Mouse (Mus musculus) megakaryocyte, embryonic 14.5 days (primary cell): ENCODE data around the gene Cadm1. TPM values are rescaled to one million over a fixed set of nuclear protein-coding genes. Genes with fewer than 3 reads are reported as not detected.

Experiments
- H3K27me3 ChIP-seq: replicated peaks from 2 replicates; pipeline ENCODE3; 2012; ENCODE audit warnings: inconsistent platforms
- H3K36me3 ChIP-seq: replicated peaks from 2 replicates; pipeline ENCODE3; 2012; ENCODE audit warnings: low read length, inconsistent platforms, mixed read lengths
- H3K4me1 ChIP-seq: 2 replicates; pipeline ENCODE4 v1.6.1; 2012; ENCODE audit warnings: inconsistent platforms
- H3K4me3 ChIP-seq: replicated peaks from 2 replicates; pipeline ENCODE3; 2012; ENCODE audit warnings: moderate library complexity, mild to moderate bottlenecking, inconsistent platforms
- H3K9me3 ChIP-seq: 2 replicates; pipeline ENCODE4 v1.6.1; 2012; ENCODE audit warnings: inconsistent platforms
- FLI1 ChIP-seq: IDR thresholded peaks from 2 replicates; pipeline ENCODE4 v1.6.1; 2012; ENCODE audit warnings: low read length, inconsistent platforms, mixed read lengths
- GATA1 ChIP-seq: IDR thresholded peaks from 3 replicates; pipeline ENCODE4 v1.6.1; 2012; ENCODE audit warnings: mixed read lengths, low read length, inconsistent platforms, borderline replicate concordance
- polyA plus RNA-seq: library from polyadenylated mRNA; stranded (reverse); fragments of >175 nt; gene quantifications from 2 replicates; pipeline ENCODE4 v1.2.3, GENCODE M21; 2012; ENCODE audit warnings: low replicate concordance; ENCODE audit not compliant: insufficient read depth

Gene Cadm1
- polyA plus RNA-seq, 1 experiment = 3.8 TPM

DNA sequence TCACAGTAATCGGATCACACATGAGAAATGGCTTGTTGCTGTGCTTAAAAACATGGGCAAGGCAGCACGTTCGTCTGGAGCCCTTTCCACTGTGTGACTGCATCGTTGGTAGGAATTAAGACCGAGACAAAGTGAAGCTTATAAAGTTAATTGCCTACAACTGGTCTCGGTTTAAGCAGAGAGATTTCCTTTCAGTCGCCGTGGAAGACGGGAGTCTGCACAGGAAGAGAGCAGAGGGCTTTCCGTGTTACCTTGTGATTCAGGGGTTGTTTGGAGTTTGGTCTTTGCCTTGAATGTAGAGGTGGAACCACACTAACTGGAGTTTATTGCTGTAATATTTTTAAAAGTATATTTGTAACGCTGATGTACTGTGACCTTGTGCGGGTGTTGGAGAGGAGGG, 15.7 kb downstream of the Cadm1 start:
- Histone ChIP-seq H3K36me3 (no peaks in the 10 kb centered on the region), H3K27me3 (peaks cover 6% of the 10 kb centered on the region), H3K9me3 (peaks cover 4% of the 10 kb centered on the region; the same call in 1 of the 2 replicates), H3K4me1 (no peaks in the 10 kb centered on the region), H3K4me3 (no peak overlapping the region)
- no peak for TF ChIP-seq FLI1
- TF ChIP-seq GATA1 = no peak

DNA sequence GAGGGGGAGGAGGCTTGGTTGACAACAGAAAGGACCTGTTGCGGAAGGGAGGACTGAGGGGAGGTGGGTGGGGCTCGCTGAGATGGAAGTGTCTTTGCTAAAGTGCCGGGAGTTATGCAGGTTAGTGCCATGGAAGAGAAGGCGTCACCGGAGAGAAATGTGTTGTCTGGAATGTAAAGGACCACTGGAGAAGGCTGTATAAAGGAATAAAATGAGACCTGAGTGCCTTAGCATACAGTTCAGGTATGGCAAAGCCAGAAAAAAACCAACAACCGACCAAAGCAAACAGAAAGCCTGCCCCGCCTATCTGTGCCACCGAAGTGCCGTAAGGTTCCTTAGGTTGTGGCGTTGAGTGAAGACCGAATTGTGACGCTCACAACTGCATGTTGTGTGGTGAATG, 18.4 kb downstream of the Cadm1 start:
- Histone ChIP-seq H3K4me1 (no peaks in the 10 kb centered on the region), H3K27me3 (peaks cover 6% of the 10 kb centered on the region), H3K4me3 (no peak overlapping the region), H3K36me3 (no peaks in the 10 kb centered on the region), H3K9me3 (peaks cover 6% of the 10 kb centered on the region; the same call in 1 of the 2 replicates)
- TF ChIP-seq FLI1 (no peak), GATA1 (no peak)

DNA sequence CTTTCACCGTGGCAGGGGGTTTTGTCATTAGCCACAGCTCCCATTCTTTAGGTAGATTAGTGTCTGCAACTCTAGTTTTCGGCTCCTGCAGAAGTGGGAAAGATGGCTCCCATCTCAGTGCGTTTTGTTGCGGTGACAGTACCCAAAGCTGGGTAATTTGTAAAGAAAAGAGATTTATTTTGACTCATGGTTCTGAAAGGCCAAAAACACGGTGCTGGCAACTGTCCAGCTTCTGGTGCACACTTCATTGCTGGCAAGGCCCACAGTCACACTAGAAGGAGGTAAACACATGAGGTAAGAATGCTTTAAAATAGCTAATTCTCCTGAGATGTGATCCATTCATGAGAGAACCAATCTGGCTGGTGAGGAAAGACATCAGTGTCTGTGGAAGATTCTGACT, 18.9 kb downstream of the Cadm1 start:
- Histone ChIP-seq H3K4me3 (no peak overlapping the region), H3K36me3 (no peaks in the 10 kb centered on the region), H3K4me1 (no peaks in the 10 kb centered on the region), H3K27me3 (peaks cover 6% of the 10 kb centered on the region), H3K9me3 (peaks cover 6% of the 10 kb centered on the region; the same call in 1 of the 2 replicates)
- TF ChIP-seq FLI1 = no peak
- TF ChIP-seq GATA1 = no peak

DNA sequence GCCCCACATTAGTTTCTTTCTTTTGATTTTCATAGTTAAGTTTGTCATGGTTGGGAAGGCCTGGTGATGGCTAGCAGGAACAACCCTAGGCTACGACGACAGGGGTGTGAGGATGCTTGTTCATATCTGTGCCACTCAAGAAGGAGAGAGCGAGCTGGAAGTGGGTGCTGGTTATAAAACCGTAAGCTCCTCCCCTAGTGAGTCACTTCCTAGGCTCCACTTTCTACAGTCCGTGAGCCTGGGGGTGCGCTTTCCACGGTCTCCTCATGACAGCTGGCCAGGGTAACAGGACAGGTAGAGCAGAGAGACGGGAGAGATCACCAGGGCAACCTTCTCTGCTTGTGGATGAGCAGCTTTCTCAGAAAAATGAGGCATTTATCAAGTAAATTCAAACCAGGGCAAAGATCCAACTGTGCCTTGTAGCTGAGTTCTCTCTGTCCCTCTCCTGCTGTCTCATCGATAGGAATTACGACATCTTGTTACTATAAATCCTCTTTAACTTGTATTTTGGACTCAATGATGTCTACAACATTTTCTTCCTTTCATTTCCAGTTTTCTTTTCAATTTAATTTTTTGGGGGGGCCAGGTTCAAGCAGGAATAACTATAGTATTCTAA, 23.1 kb downstream of the Cadm1 start:
- H3K9me3 ChIP-seq = peaks cover 6% of the 10 kb centered on the region; the same call in 1 of the 2 replicates
- TF ChIP-seq GATA1 (no peak), FLI1 (no peak)

DNA sequence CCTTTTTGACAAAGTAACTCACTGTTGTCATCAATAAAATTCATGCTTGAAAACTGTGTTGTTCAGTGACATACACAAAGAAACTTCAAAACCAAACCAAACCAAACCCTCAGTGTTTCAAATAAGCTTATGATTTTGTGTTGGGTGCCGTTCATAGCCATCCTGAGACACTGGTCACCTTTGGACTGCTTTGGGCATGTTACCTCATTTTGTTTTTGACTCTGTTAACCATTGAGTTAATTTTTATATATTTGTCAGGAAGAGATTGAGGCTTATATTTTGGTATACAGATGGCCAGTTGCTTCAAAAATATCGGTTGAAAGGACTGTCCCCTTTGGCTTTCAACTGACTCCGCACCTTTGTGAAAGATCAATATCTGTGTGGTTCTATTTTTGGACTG, 30.8 kb downstream of the Cadm1 start:
- no peak for TF ChIP-seq FLI1
- TF ChIP-seq GATA1 = no peak
- Histone ChIP-seq H3K9me3 (no peaks in the 10 kb centered on the region), H3K4me3 (no peak overlapping the region), H3K36me3 (no peaks in the 10 kb centered on the region), H3K27me3 (no peaks in the 10 kb centered on the region), H3K4me1 (no peaks in the 10 kb centered on the region)

More for the DNA sequence above, 23.1 kb downstream of the Cadm1 start:
- Histone ChIP-seq H3K4me1 (no peaks in the 10 kb centered on the region), H3K4me3 (no peak overlapping the region), H3K36me3 (no peaks in the 10 kb centered on the region), H3K27me3 (no peaks in the 10 kb centered on the region)

DNA sequence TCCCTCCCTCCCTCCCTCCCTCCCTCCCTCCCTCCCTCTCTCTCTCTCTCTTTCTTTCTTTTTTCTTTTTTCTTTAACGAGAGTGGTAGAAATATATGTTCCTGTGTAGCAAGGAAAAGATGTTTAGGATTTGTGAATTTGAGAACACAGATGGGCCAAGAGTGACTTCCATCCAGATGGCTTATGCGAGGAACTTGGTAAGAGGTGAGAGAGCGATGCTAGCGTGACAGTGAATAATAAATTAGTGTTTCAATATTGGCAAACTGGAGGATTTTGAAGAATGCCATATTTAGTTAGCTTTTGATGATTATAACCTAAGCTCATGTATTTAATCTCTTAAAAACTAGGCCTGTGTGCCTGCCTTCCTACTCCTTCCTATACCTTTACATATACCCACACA, 31.6 kb downstream of the Cadm1 start:
- Histone ChIP-seq H3K36me3 (no peaks in the 10 kb centered on the region), H3K4me3 (no peak overlapping the region), H3K9me3 (no peaks in the 10 kb centered on the region), H3K27me3 (no peaks in the 10 kb centered on the region), H3K4me1 (no peaks in the 10 kb centered on the region)
- TF ChIP-seq FLI1 = no peak

GRCm38 (mm10) chr9:47565088-47565487, 35.1 kb downstream of the Cadm1 start:
- Histone ChIP-seq H3K9me3 (no peaks in the 10 kb centered on the region), H3K4me1 (no peaks in the 10 kb centered on the region)
- TF ChIP-seq FLI1 = no peak
- no peak for TF ChIP-seq GATA1

GRCm38 (mm10) chr9:47567873-47568272, 37.9 kb downstream of the Cadm1 start:
- no peak for TF ChIP-seq GATA1
- TF ChIP-seq FLI1 = no peak
- no peak overlapping the region for H3K4me3 ChIP-seq
- H3K9me3 ChIP-seq = no peaks in the 10 kb centered on the region
- no peaks in the 10 kb centered on the region for H3K36me3 ChIP-seq
- H3K4me1 ChIP-seq = no peaks in the 10 kb centered on the region
- no peaks in the 10 kb centered on the region for H3K27me3 ChIP-seq

More at GRCm38 (mm10) chr9:47565088-47565487, 35.1 kb downstream of the Cadm1 start:
- no peaks in the 10 kb centered on the region for H3K27me3 ChIP-seq
- H3K4me3 ChIP-seq = no peak overlapping the region
- H3K36me3 ChIP-seq = no peaks in the 10 kb centered on the region

DNA sequence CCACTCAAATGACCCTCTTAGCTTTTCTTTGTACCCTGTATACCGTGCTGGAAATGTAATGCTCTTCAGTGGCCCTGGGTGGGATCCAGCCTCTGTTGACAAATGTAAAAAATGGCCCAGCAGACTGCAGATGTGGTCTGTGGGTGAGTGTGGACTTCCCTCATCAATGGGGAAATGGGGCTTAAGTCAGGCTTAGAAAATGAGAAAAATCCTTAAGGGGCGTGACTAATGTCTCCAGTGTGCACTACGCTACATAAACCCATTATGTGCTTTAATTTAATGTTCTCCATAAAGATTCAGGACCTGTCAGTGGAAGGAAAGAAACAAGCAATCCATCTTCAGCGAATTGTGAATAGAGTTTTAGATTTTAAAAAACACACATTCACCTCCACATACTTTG, 40.2 kb downstream of the Cadm1 start:
- Histone ChIP-seq H3K36me3 (no peaks in the 10 kb centered on the region), H3K9me3 (no peaks in the 10 kb centered on the region), H3K4me1 (no peaks in the 10 kb centered on the region), H3K4me3 (no peak overlapping the region), H3K27me3 (no peaks in the 10 kb centered on the region)
- TF ChIP-seq GATA1 = no peak
- TF ChIP-seq FLI1 = no peak

GRCm38 (mm10) chr9:47571461-47571860, 41.5 kb downstream of the Cadm1 start:
- Histone ChIP-seq H3K36me3 (no peaks in the 10 kb centered on the region), H3K4me1 (no peaks in the 10 kb centered on the region), H3K27me3 (no peaks in the 10 kb centered on the region), H3K4me3 (no peak overlapping the region), H3K9me3 (no peaks in the 10 kb centered on the region)
- TF ChIP-seq GATA1 = no peak
- no peak for TF ChIP-seq FLI1
